Mouse (Mus musculus) E14TG2a.4 (cell line): ENCODE data around the gene Irgm1.
"Not testable (repeated sequence)": the region's sequence is repeated elsewhere in the genome, so short reads cannot be mapped to it uniquely, and the experiment has no call there.

ENCODE experiments used
- CTCF ChIP-seq: conservative IDR thresholded peaks from 2 replicates; pipeline ENCODE4 v1.5.1; 2014; ENCODE audit warnings: low read length
- POU5F1 ChIP-seq: IDR thresholded peaks from 2 replicates; pipeline ENCODE4 v1.6.1; 2014; ENCODE audit warnings: low read length, borderline replicate concordance

- not testable (repeated sequence) for TF ChIP-seq CTCF, POU5F1
Observed at GRCm38 (mm10) chr11:48846362-48846761, 25.1 kb downstream of the Irgm1 start.
